9 mouse cellular contexts compared by ENCODE assay signal in the genomic region with DNA sequence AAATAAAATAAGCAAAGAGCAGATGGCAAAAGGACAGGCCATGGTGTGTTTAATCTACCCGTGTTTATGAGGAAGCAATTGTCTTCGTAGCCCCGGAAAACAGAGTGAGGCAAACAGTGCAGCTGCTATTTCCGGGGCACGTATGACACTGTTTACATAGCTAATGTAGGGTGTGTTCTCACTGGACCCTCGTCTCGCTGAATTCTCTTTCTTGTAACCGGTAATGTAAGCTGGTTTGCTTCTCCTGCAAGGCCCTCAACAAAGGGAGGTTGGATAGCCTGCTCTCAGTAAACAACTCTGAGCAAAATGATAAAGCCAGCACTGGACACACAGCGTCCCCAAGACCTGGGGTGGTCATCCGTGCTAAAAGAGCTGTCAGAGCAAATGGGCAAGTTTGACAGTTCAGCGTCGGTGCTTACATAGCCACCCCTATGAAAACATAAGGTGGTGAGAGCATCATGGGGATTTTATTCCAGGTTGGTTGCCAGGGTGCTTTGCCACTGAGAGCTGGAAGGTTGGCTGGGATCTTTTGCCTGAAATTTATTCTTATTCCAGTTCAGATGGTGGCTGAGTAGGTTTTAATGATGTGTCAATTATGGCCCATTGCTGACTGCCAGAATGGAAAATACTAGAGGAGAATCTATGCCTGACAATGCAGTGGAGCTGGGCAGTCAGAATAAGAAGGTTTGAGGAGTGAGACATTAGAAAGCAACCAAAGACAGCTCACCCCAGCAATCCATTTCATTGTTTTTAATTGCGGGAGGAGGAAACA.
DNase-seq lines count a peak whose midpoint lies in the region; ATAC-seq and TF ChIP-seq lines count a peak whose summit lies in the region.
"Had no signal": no experiment of that assay in that cellular context is flagged by ENCODE, and none has a peak within 500 bp of the region (broad histone marks: within the 10 kb centered on the region; RNA-seq: fewer than 3 reads in every experiment).

No protein-coding gene starts in this region.

- ATAC-seq in heart, postnatal 0 days (ENCODE audit: insufficient read depth, low read depth), result no peak
- peak; percentile 59 for ATAC-seq in forebrain, postnatal 0 days
- ATAC-seq in midbrain, embryonic 16.5 days, result peak; percentile 51
- ATAC-seq in granulocyte monocyte progenitor cell, adult 5-6 weeks (replicated peaks; ENCODE audit: poor library complexity, severe bottlenecking), result no peak

- peak overlapping the region; percentile 53 for H3K4me2 ChIP-seq in heart, postnatal 0 days (ENCODE audit: low read depth, low read length)
- 0 out of 2 replicates have a peak overlapping the region, but pooled peaks have one; percentile 21 for H3K4me2 ChIP-seq in forebrain, postnatal 0 days (ENCODE audit: low read depth)
- H3K4me2 ChIP-seq in midbrain, embryonic 16.5 days (ENCODE audit: low read length), result peak overlapping the region; percentile 13; the same call in 1 of the 2 replicates

- H3K27me3 ChIP-seq in heart, postnatal 0 days (ENCODE audit: control insufficient read depth, insufficient read depth, low read length), result no peaks in the 10 kb centered on the region
- no peaks in the 10 kb centered on the region for H3K27me3 ChIP-seq in forebrain, postnatal 0 days (ENCODE audit: insufficient read depth, low read length)
- no peaks in the 10 kb centered on the region for H3K27me3 ChIP-seq in midbrain, embryonic 16.5 days (ENCODE audit: control insufficient read depth, insufficient read depth, low read depth, low read length)

- H3K27ac ChIP-seq in heart, postnatal 0 days (ENCODE audit: low read depth), result no peak overlapping the region
- H3K27ac ChIP-seq in forebrain, postnatal 0 days (ENCODE audit: low read depth, low read length), result no peak overlapping the region
- H3K27ac ChIP-seq in midbrain, embryonic 16.5 days (ENCODE audit: low read length), result peak overlapping the region; percentile 31

- H3K4me3 ChIP-seq in heart, postnatal 0 days (ENCODE audit: low read depth, low read length), result peak overlapping the region; percentile 24
- H3K4me3 ChIP-seq in forebrain, postnatal 0 days (ENCODE audit: low read depth, low read length), result no peak overlapping the region
- no peak overlapping the region for H3K4me3 ChIP-seq in midbrain, embryonic 16.5 days (ENCODE audit: low read depth, low read length)

- H3K36me3 ChIP-seq in heart, postnatal 0 days (replicated peaks; ENCODE audit: control insufficient read depth, insufficient read depth, low read length), result no peaks in the 10 kb centered on the region
- H3K36me3 ChIP-seq in forebrain, postnatal 0 days (ENCODE audit: insufficient read depth), result no peaks in the 10 kb centered on the region
- H3K36me3 ChIP-seq in midbrain, embryonic 16.5 days (ENCODE audit: control insufficient read depth, insufficient read depth, low read length), result no peaks in the 10 kb centered on the region

- H3K9me3 ChIP-seq in heart, postnatal 0 days (replicated peaks; ENCODE audit: control insufficient read depth, low read length), result no peaks in the 10 kb centered on the region
- no peaks in the 10 kb centered on the region for H3K9me3 ChIP-seq in forebrain, postnatal 0 days (ENCODE audit: low read length)
- H3K9me3 ChIP-seq in midbrain, embryonic 16.5 days (replicated peaks; ENCODE audit: control insufficient read depth, low read length, poor library complexity, severe bottlenecking), result no peaks in the 10 kb centered on the region

- DNase-seq in heart, postnatal 0 days (ENCODE audit: low spot score), result no peak
- no peak for DNase-seq in heart, adult 18-20 months
- peak; percentile 20 for DNase-seq in forebrain, postnatal 0 days
- DNase-seq in large intestine, adult 2 months (ENCODE audit: low read depth, low spot score), result peak; percentile 24
- DNase-seq in layer of hippocampus, adult 8-10 months (ENCODE audit: low spot score in 2 of 2), result no peak
- DNase-seq in gastrocnemius, adult 8-10 months (ENCODE audit: low spot score in 2 of 2), result no peak
- DNase-seq: kidney, postnatal 25 days had no signal

- no peaks in the 10 kb centered on the region for H3K4me1 ChIP-seq in heart, postnatal 0 days (ENCODE audit: control insufficient read depth, insufficient read depth)
- H3K4me1 ChIP-seq in forebrain, postnatal 0 days (ENCODE audit: insufficient read depth), result 0 out of 2 replicates have a peak, but pooled peaks cover 6% of the 10 kb centered on the region
- peaks cover 13% of the 10 kb centered on the region; the same call in 1 of the 2 replicates for H3K4me1 ChIP-seq in midbrain, embryonic 16.5 days (ENCODE audit: control insufficient read depth, insufficient read depth, low read length)

- TF ChIP-seq CTCF in heart, postnatal 0 days (IDR thresholded peaks at IDR 0.05; ENCODE audit: low read depth), result no peak
- no peak for TF ChIP-seq CTCF in forebrain, postnatal 0 days (IDR thresholded peaks at IDR 0.05; ENCODE audit: low read depth)

- TF ChIP-seq EP300 in heart, postnatal 0 days (IDR thresholded peaks at IDR 0.05; ENCODE audit: low read depth), result no peak

- peak overlapping the region; percentile 23; the same call in 1 of the 2 replicates for H3K9ac ChIP-seq in heart, postnatal 0 days (replicated peaks; ENCODE audit: low read depth, low read length)
- no peak overlapping the region for H3K9ac ChIP-seq in forebrain, postnatal 0 days
- H3K9ac ChIP-seq in midbrain, embryonic 16.5 days (ENCODE audit: low read depth, low read length), result no peak overlapping the region

- WGBS in heart, postnatal 0 days, result 48% methylated on average over 13 of the region's 13 CpGs
- WGBS in forebrain, postnatal 0 days, result 30% methylated on average over 13 of the region's 13 CpGs
- WGBS in large intestine, adult 2 months, result 15% methylated on average over 13 of the region's 13 CpGs
- 42% methylated on average over 13 of the region's 13 CpGs for WGBS in midbrain, embryonic 16.5 days

Comparison
In these comparisons a context has a peak if more than half of its experiments do, and no peak if none do; other contexts are left out.
1. ATAC-seq: peak in forebrain, postnatal 0 days (single experiment) and midbrain, embryonic 16.5 days (single experiment); none in heart, postnatal 0 days (single experiment) and granulocyte monocyte progenitor cell, adult 5-6 weeks (single experiment).
2. DNase-seq: peak in forebrain, postnatal 0 days (single experiment) and large intestine, adult 2 months (single experiment); none in heart, postnatal 0 days (single experiment), heart, adult 18-20 months (0 of 2), layer of hippocampus, adult 8-10 months (0 of 2) and gastrocnemius, adult 8-10 months (0 of 2).
3. Peak in every context shown above with its lines, with median percentiles within 50 percentile points of each other: H3K4me2 ChIP-seq.